Mouse (Mus musculus): ENCODE results near the gene Carmil1. TPM values are rescaled to one million over a fixed set of nuclear protein-coding genes. Genes with fewer than 3 reads are reported as not detected.

The Carmil1 gene
- total RNA-seq, 2 experiments from 2014 or later, result 3.8 to 4.9 TPM

- peak; percentile 48 for ATAC-seq (replicated peaks; ENCODE audit: poor library complexity)
Observed at GRCm38 (mm10) chr13:24050330-24050729, 230.3 kb downstream of the Carmil1 start.

DNA sequence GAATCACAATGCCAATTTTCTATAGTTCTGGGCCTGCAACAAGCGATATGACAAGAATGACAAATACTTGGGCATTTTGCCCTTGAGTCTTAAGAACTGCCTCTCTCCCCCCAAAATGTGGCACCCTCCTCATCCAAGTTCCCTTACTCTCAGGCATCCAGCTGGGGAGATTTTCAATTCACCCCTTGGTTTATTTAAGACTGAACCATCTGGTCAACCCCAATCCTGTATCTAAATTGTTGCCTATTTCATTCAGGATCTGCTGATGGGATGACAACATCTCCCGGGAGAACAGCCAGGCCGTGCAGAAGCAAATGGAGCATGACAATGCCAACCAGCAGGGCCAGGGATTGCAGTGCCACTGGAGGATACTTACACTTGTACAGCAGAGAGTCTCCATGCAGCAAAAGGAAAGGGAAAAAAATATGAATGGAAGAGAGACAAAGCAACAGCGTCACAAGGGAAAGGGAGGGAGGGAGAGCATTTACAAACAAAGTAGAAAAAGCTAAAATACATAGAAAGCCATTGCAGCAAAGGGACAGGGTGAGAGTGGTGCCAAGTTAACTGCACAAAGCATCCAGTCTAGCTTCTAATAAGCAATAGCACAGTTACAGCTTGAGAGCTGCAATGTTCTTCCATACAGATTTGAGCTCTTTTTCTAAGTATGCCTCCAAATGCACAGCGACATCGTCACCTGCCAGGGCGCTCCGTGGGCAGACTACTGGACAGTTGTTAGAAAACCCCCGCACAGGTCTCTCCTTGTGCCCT, 231.1 kb downstream of the Carmil1 start:
- ATAC-seq (replicated peaks; ENCODE audit: poor library complexity), result no peak

GRCm38 (mm10) chr13:24048611-24049010, 232.0 kb downstream of the Carmil1 start:
- ATAC-seq (replicated peaks; ENCODE audit: poor library complexity), result no peak

DNA sequence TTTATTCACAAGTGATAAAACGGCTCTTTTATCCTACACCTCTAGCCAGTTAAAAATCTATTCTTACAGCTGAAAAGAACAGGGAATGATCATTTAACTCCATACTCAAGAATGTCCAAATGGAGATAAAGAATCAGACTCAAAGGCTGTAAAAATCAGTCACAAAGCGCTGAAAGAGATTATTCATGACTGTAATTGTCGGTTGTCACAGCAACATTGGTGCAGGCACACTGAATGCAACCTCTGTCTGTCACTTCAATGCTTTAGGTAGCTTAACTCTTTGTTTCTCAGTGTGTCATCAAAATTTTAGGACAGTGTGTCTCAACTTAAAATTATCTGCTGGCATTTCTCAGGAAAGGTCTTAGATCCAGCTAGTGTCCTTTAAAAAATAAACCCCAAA, 235.3 kb downstream of the Carmil1 start:
- no peak for ATAC-seq (replicated peaks; ENCODE audit: poor library complexity)

GRCm38 (mm10) chr13:24040221-24040620, 240.4 kb downstream of the Carmil1 start:
- peak; percentile 92 for ATAC-seq (replicated peaks; ENCODE audit: poor library complexity)

GRCm38 (mm10) chr13:24037502-24037901, 243.1 kb downstream of the Carmil1 start:
- ATAC-seq (replicated peaks; ENCODE audit: poor library complexity), result no peak; the same call in 1 of the 2 replicates

- 0 out of 2 replicates have a peak, but pooled peaks have one; percentile 54 for ATAC-seq (replicated peaks; ENCODE audit: poor library complexity)
Observed at GRCm38 (mm10) chr13:24036150-24036549, 244.4 kb downstream of the Carmil1 start.

DNA sequence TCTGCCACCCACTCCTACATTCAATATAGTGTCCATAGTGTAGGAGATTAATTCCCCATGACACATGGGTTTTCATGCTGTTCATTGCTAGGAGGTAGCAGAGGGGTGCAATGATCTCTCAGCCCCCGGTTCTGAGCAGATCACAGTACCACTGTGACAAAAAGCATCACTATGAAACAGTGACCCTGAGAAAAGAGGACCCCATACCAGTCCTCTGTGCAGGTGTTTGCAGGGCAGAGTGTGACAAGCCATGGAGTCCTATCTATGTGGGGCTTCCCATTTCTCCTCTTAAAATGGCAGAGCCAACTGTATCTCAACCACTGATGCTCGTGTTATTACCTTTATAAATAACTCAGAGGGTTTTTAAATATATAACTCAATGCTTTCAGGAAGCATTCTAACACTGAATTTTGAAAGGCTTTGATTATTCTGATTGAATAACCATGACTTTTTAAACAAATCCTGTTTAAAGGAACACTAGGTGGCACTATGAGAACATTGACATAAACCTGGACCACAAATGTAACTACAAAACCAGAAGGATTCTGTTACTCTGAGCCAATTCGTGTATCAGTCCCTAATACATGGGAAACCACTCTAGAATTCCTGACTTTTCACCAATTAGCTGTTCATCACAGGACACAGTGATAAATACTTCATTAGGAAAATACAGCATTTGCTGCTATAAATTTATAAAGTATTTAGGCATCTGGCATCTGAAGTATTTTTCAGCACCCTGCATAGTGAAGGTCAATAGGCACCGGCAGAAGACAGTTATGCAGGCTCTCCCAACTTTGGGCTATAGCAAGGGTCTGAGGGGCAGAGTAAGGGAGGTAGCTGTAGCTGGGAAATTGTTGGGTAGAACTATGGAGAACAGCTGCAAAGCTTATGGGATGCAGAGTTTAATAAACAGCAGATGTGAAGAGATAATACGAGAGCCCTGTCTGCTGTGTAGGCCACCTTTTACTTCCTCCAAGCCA, 253.1 kb downstream of the Carmil1 start:
- no peak; the same call in 1 of the 2 replicates for ATAC-seq (replicated peaks; ENCODE audit: poor library complexity)

DNA sequence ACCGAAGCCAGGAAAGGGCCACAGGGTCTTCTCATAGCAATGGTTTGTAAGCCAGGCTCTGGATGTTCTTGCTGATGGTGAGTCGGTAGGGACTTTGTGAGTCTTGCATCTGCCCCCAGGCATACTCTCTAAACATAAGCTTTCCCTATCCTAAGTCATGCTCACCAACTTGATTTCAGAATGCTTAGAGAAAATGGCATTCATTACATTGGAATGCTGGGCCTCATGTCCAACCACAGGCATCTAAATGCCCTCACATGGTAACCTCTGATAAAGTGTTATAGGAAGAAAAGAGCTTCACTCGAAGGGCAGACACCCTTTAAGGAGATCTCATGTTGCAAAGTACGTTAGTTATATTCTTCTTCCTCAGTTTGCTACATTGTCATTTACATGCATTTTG, 262.1 kb downstream of the Carmil1 start:
- ATAC-seq (replicated peaks; ENCODE audit: poor library complexity), result no peak

GRCm38 (mm10) chr13:24005528-24005927, 275.1 kb downstream of the Carmil1 start:
- ATAC-seq (replicated peaks; ENCODE audit: poor library complexity), result peak; percentile 61

GRCm38 (mm10) chr13:24001797-24002196, 278.8 kb downstream of the Carmil1 start:
- ATAC-seq (replicated peaks; ENCODE audit: poor library complexity), result no peak

DNA sequence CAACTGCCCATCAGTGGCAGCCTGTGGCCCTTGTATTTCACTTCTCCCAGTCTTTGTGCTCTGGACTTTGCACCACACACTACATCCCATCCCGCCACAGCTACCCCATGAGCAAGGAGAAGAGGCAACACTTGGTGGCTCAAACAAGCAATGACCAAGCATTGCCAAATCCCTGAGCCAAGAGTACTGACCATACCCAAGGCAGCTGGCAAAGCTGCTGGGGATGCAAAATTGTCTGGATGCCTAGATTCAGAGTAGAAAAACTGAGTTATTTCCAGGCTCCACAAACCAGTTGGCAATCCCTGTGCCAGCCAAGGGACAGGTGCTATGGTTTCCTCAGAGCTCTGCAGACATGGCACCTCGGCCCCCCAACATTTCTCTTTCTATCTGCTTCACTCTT, 279.5 kb downstream of the Carmil1 start:
- no peak for ATAC-seq (replicated peaks; ENCODE audit: poor library complexity)

DNA sequence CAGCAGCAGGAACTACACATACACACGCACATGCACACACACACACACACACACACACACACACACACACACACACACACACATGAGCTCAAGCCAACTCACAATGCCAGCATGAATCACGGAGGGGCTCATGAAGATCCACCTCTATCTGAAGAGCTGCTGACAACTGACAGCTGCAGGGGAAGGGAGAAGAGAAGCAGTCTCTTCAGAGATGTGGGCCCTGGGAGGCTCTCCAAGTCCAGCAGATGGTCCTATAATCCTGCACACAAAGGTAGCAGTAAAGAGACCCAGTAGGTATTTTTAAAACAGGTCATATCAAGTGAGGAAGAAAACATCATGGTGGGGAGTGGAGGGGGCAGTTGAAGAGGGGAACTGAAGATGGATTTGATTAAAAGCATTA, 281.8 kb downstream of the Carmil1 start:
- no peak for ATAC-seq (replicated peaks; ENCODE audit: poor library complexity)

DNA sequence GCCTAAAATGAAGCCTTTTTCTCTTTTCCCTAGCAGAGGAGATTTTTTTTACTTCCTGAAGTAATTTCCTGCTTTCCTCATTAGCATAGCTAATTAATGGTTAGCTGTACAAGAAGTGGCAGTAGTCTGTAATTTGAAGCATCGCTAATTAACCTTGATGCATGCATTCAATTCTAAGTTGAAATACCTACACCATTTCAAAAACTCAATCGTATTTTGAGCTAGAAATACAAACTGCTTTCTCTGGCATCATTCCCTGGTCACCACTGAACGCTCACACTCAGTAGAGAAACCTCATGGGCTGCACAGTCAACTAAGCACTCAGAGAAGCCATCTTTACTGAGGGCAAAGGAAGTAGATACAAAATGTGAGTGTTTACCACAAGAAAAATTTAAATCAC, 285.8 kb downstream of the Carmil1 start:
- ATAC-seq (replicated peaks; ENCODE audit: poor library complexity), result no peak

DNA sequence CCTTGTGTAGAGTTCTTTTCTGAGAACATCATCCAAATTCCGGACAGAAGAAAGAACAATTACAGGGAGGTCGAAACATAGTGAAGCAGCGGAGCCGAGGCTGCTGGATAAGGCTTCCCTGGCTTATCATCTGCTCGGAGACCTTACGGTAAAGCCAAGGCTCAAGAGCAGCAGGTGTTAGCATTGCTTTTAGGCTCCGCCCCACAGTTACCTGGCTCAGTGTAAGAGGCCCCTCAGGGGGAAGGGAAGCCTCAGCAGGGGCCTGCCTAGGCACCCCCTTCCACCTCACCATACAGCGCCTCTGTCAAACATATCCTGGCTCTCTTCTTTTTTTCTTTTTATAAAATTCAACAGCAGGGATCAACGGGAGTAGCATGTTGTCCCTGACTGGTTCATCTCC, 286.6 kb downstream of the Carmil1 start:
- no peak for ATAC-seq (replicated peaks; ENCODE audit: poor library complexity)

GRCm38 (mm10) chr13:23990928-23991327, 289.7 kb downstream of the Carmil1 start, which contains the start of gene Scgn:
Gene Scgn, minus strand, starts transcription at chr13:23991214.
- ATAC-seq (replicated peaks; ENCODE audit: poor library complexity), result peak; percentile 80

DNA sequence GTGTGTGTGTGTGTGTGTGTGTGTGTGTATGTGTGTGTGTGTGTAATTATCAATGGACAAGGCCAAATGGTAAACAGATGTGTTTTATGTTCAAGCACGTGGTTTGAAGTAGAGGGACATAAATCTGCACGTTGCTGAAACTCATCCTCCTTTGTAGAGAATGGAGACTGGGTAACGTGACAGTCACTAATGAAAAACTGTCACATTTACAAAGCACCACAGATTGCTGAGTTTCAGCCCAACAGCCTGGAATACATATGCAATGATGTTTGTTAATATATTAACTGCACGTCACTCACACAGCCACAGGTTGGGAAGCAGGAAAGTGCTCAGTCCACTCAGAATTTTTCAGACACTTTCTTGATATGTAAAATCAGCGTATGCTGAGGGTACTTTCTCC, 290.1 kb downstream of the Carmil1 start:
- ATAC-seq (replicated peaks; ENCODE audit: poor library complexity), result no peak

DNA sequence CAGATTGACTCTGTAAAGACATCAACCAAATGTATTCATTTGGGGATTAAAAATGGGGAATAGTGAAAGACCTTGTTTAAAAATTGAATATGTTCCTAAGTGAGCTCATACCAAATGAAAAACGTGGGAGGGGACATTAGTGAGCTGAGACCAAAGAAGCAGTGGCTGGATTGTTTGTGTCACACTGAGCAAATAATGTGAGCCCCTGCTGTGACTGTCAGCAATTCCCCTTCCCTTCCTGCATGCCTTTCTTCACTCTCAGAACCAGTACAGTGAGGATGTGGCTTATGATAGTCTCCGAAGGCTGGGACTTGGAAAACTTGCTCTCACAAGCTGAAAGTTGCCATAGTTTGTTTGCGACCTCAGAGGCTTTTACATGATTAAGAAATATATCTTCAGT, 295.5 kb downstream of the Carmil1 start:
- ATAC-seq (replicated peaks; ENCODE audit: poor library complexity), result no peak

- no peak for ATAC-seq (replicated peaks; ENCODE audit: poor library complexity)
Observed at GRCm38 (mm10) chr13:23972271-23972670, 308.3 kb downstream of the Carmil1 start.

- no peak for ATAC-seq (replicated peaks; ENCODE audit: poor library complexity)
Observed at GRCm38 (mm10) chr13:23971870-23972269, 308.7 kb downstream of the Carmil1 start.

GRCm38 (mm10) chr13:23964909-23965308, 315.7 kb downstream of the Carmil1 start:
- no peak for ATAC-seq (replicated peaks; ENCODE audit: poor library complexity)
